Mouse (Mus musculus) hindlimb bud, embryonic 11.5 days (tissue): ENCODE measurements at regions not wholly inside any gene's neighbourhood (a gene's known extent, or its start where the extent isn't known, plus 50 kb on each side); places are given as distances from the start of the nearest gene placed in this dataset.

Source experiments
- DNase-seq: peaks from one replicate; pipeline ENCODE4 v3.0.0-alpha.2; 2012; ENCODE audit warnings: low read depth, low spot score; ENCODE audit errors: extremely low spot score

DNA sequence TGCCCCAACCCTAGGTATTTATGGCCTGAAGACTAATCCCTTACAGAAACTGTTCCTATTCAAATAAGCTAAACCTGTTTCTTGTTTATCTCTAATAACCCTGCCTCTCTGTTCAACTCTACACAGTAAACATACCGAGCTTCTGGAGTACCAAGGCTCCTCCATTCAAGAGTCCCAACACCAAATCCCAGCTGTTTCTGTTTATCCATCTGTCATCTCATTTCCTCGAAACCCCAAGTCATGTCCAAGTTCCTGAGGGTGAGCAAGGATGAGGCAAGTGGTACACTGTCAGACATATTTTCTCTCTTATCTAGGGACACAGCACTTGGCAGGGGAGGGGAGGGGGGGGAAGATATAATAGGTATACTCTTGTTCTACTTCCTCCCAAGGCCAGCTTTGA lies 274.6 kb downstream of the Rnf152 start:
- DNase-seq: no peak

DNA sequence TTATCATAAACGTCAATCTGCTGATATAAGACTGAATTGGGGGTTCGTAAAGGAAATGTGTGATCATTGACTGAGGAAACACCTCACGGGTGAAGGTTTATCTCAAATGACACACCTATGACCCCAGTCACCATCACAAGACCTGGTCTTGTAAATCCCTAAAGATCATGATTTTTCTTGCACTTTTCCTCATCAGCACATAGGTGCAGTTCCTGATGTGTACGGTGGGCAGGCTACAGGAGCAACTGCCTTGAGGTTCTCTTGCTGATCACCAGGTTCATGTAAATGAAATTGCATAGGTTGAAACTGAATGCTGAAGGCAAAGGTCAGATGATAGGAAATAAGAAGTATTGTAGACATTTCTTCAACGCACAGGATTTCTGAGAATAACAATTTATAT lies 277.1 kb downstream of the Rnf152 start:
- DNase-seq: no peak

DNA sequence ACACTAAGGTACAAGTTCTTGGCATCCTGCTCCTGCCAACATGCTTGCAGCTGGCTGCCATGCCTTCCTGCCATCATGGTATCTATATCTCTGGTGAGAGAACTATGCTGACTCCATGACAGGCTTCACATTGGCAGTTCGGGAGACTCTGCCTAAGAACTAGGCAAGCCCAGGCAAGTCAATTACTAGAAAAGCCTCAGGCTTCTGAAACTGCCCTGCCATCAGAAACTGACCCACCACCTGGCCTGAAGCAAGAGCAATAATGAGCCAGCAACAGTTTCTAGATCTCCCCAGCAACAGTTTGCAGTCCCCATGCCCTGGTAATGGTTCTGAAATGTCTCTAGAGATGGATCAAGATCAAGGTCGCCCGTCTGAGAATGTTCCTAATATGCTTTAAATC lies 280.8 kb downstream of the Rnf152 start:
- DNase-seq: no peak

GRCm38 (mm10) chr1:105074326-105074725 lies 282.2 kb downstream of the Rnf152 start:
- no peak for DNase-seq

- DNase-seq: no peak
These were observed 285.7 kb downstream of the Rnf152 start for GRCm38 (mm10) chr1:105070661-105071455.

- no peak for DNase-seq
These were observed 288.6 kb downstream of the Rnf152 start for GRCm38 (mm10) chr1:105067902-105068301.

DNA sequence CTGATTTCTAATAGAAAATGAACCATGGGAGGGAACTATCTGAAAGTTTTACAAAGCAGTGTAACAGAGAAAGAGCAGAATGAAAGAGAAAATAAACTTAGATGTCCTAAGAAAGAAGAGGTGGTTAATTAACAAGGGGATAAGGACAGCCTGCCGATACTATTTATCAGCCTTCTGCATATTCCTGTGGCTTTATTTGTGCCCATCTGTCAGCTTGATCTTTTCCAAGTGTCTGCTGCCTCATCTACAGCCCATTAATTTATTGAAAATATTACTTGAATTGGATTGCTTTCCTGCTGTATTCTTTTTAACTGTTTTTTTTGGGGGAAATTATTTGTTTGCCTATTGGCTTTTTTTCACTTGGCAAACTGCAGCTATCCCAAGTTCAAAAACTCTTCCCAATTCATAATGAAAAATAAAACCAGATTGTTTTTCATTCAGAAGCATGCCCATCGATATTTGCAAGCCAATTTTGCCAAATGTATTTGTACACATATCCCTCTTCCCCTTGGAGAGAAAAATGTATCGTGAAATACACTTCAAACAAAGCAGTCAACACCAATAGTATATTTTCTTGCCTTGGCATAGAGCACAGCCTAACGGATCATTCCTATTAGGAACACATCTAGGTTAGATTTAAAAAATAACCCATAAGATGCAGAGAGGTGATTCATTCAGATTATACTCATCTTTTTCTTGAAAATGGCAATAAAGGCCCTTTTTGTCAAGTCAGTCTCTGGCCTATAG lies 289.3 kb downstream of the Rnf152 start:
- DNase-seq: no peak

DNA sequence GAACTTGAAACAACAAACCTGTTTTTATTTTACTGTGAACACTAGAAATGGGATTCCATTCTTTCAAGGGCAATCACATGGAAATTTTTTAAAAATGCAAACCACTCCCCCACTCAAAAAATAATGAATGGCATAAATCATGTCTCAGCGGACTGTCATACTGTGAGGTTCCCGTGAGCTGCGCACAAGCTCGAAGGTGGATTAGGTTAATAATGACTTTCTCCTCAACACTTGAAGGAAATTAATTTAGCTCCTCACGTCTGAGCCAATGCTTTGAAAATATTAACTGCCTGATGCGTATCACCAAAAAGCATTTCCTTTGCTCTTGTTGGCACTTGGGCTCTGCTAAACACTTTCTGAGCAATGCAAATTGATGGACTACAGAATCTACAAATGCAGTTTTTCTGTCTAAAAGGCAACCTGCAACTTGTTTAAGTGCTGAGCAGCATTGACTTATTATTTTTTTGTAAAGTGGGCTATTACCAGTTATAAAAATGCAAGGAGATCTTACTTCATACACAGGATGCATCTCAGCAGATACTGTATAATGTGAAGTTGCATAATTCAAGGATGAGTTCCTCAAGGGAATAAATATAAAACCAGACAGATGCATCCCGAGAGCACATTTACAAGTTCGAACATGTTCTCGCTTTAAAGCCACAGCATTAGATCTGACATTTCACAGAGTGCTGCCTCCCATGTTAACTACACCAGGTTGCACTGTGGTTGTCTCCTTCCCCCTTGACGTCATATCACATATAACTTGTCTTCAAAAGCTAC lies 282.4 kb downstream of the Cdh20 start:
- peak; percentile 5 for DNase-seq
